7 mouse cellular contexts compared by ENCODE assay signal in the genomic region with DNA sequence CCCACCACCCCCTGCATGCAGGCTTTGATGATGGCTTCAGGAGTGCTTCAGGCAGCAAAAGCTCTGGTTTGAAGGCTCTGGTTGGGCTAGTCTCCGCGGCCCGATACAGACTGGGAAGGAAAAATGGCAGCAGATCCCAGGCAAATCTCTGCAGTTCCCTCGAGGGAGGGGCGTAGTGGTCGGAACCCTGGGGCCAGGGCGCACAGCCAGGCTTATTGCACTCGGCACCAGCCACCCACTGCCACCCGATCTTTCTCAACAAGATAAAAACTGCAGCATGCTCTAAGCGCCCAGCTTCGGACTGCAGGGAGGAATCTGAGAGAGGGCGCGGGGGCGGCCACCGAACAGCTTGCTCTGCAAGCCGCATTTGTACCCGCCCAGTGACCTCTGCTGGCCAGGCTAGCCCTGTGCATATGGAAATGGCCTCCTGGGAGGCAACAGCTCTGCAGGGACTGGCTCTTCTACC. TPM values are rescaled to one million over a fixed set of nuclear protein-coding genes. Genes with fewer than 3 reads are reported as not detected.
DNase-seq lines count a peak whose midpoint lies in the region; ATAC-seq and TF ChIP-seq lines count a peak whose summit lies in the region.

No protein-coding gene starts in this region.

- no peak for ATAC-seq in embryonic facial prominence, embryonic 12.5 days (ENCODE audit: insufficient number of reproducible peaks, insufficient read depth, low FRiP score, low TSS enrichment)
- no peak for ATAC-seq in heart, embryonic 15.5 days (replicated peaks; ENCODE audit: insufficient number of reproducible peaks, insufficient read depth, low FRiP score, low read depth)
- ATAC-seq in midbrain, embryonic 14.5 days (ENCODE audit: low FRiP score, low TSS enrichment): peak; percentile 62

- H3K4me2 ChIP-seq in CH12.LX (ENCODE audit: insufficient read depth, low read depth, poor library complexity, severe bottlenecking): 0 out of 2 replicates have a peak overlapping the region, but pooled peaks have one; percentile 0
- peak overlapping the region; percentile 35 for H3K4me2 ChIP-seq in embryonic facial prominence, embryonic 12.5 days (replicated peaks)
- peak overlapping the region; percentile 65 for H3K4me2 ChIP-seq in heart, embryonic 15.5 days
- peak overlapping the region; percentile 54 for H3K4me2 ChIP-seq in midbrain, embryonic 14.5 days (ENCODE audit: low read length)

- TF ChIP-seq CTCF in CH12.LX (conservative IDR thresholded peaks at IDR 0.05 in 1 of 2, IDR thresholded peaks at IDR 0.05 in 1 of 2; ENCODE audit: low read depth in 2 of 2, low read length in 2 of 2): peak in 1 of 2 experiments; percentile 62; a peak in 2 of 4 replicates

- TF ChIP-seq EP300 in CH12.LX (IDR thresholded peaks at IDR 0.05; ENCODE audit: low read length): no peak

- H3K9me3 ChIP-seq in CH12.LX (replicated peaks; ENCODE audit: low read length) (no peaks in the 10 kb centered on the region), ES-E14 (ENCODE audit: control insufficient read depth, insufficient read depth, low read depth, low read length) (no peaks in the 10 kb centered on the region)
- no peaks in the 10 kb centered on the region for H3K9me3 ChIP-seq in embryonic facial prominence, embryonic 12.5 days
- no peaks in the 10 kb centered on the region for H3K9me3 ChIP-seq in heart, embryonic 15.5 days (replicated peaks)
- H3K9me3 ChIP-seq in midbrain, embryonic 14.5 days (ENCODE audit: control insufficient read depth, low read length): no peaks in the 10 kb centered on the region

- WGBS in embryonic facial prominence, embryonic 12.5 days: 2% methylated on average over 17 of the region's 17 CpGs
- WGBS in heart, embryonic 15.5 days: 2% methylated on average over 17 of the region's 17 CpGs
- under 1% methylated on average over 17 of the region's 17 CpGs for WGBS in midbrain, embryonic 14.5 days

- dilution Hi-C loops in CH12.LX (cut with MboI; ENCODE audit: extremely low pct_ligation_motif_present, extremely low pct_unique_long_range_greater_than_20kb, low sequenced_read_pairs): no loop called here

- no peak for DNase-seq in CH12.LX (ENCODE audit: extremely low read depth)
- no peak for DNase-seq in ES-E14 (ENCODE audit: low read depth, low spot score)
- peak; percentile 48 to 65 for DNase-seq in left cerebral cortex, adult 18-20 months (ENCODE audit: low spot score in 2 of 2)
- peak; percentile 63 for DNase-seq in midbrain, embryonic 14.5 days
- peak; percentile 25 for DNase-seq in thymus, postnatal 25 days

- TF ChIP-seq POLR2A in CH12.LX (IDR thresholded peaks at IDR 0.05; ENCODE audit: low read depth, low read length): no peak

- H3K9ac ChIP-seq in CH12.LX (ENCODE audit: insufficient read depth, low read depth): no peak overlapping the region
- H3K9ac ChIP-seq in ES-E14 (ENCODE audit: insufficient read depth, low read depth, low read length, poor library complexity, severe bottlenecking): no peak overlapping the region
- no peak overlapping the region for H3K9ac ChIP-seq in embryonic facial prominence, embryonic 12.5 days
- H3K9ac ChIP-seq in heart, embryonic 15.5 days: no peak overlapping the region
- peak overlapping the region; percentile 45; the same call in 1 of the 2 replicates for H3K9ac ChIP-seq in midbrain, embryonic 14.5 days (replicated peaks; ENCODE audit: low read length)

- H3K27ac ChIP-seq in CH12.LX (ENCODE audit: insufficient read depth, low read depth) (no peak overlapping the region), ES-E14 (ENCODE audit: insufficient read depth, low read depth, low read length, poor library complexity, severe bottlenecking) (no peak overlapping the region)
- no peak overlapping the region for H3K27ac ChIP-seq in embryonic facial prominence, embryonic 12.5 days
- H3K27ac ChIP-seq in heart, embryonic 15.5 days: no peak overlapping the region
- no peak overlapping the region for H3K27ac ChIP-seq in midbrain, embryonic 14.5 days (replicated peaks; ENCODE audit: low read depth, low read length)

- H3K4me3 ChIP-seq in CH12.LX (replicated peaks in 1 of 3; ENCODE audit: low read depth in 2 of 3, low read length in 2 of 3, poor library complexity in 1 of 3) (no peak overlapping the region), ES-E14 (ENCODE audit: insufficient read depth in 1 of 2, low read depth in 1 of 2, low read length in 2 of 2, poor library complexity in 1 of 2, severe bottlenecking in 1 of 2) (peak overlapping the region; percentile 13 to 20; a peak in 2 of 4 replicates)
- peak overlapping the region; percentile 11; the same call in 1 of the 2 replicates for H3K4me3 ChIP-seq in embryonic facial prominence, embryonic 12.5 days
- peak overlapping the region; percentile 38 for H3K4me3 ChIP-seq in heart, embryonic 15.5 days
- peak overlapping the region; percentile 24 for H3K4me3 ChIP-seq in midbrain, embryonic 14.5 days (replicated peaks; ENCODE audit: low read depth, low read length)

- H3K36me3 ChIP-seq in CH12.LX (replicated peaks in 1 of 2; ENCODE audit: control insufficient read depth in 1 of 2, insufficient read depth in 1 of 2, low read length in 1 of 2): no peaks in the 10 kb centered on the region
- H3K36me3 ChIP-seq in ES-E14 (ENCODE audit: control insufficient read depth, insufficient read depth, low read length, poor library complexity, severe bottlenecking): no peaks in the 10 kb centered on the region
- H3K36me3 ChIP-seq in embryonic facial prominence, embryonic 12.5 days: no peaks in the 10 kb centered on the region
- H3K36me3 ChIP-seq in heart, embryonic 15.5 days: no peaks in the 10 kb centered on the region
- no peaks in the 10 kb centered on the region for H3K36me3 ChIP-seq in midbrain, embryonic 14.5 days (ENCODE audit: control insufficient read depth, insufficient read depth, low read length)

- no peaks in the 10 kb centered on the region for H3K79me2 ChIP-seq in CH12.LX (replicated peaks; ENCODE audit: control insufficient read depth, extremely low read depth, insufficient read depth, poor library complexity, severe bottlenecking)

- peaks cover 26% of the 10 kb centered on the region for H3K27me3 ChIP-seq in CH12.LX (replicated peaks)
- peaks cover 21% of the 10 kb centered on the region; the same call in 1 of the 2 replicates for H3K27me3 ChIP-seq in embryonic facial prominence, embryonic 12.5 days
- H3K27me3 ChIP-seq in heart, embryonic 15.5 days: peaks cover 27% of the 10 kb centered on the region
- H3K27me3 ChIP-seq in midbrain, embryonic 14.5 days (ENCODE audit: control insufficient read depth, insufficient read depth, low read length): no peaks in the 10 kb centered on the region

- peaks cover 0 to 4% of the 10 kb centered on the region in 2 experiments; a peak in 1 of 4 replicates for H3K4me1 ChIP-seq in CH12.LX (ENCODE audit: control insufficient read depth in 1 of 2, insufficient read depth in 2 of 2)
- peaks cover 0 to 5% of the 10 kb centered on the region in 2 experiments; a peak in 1 of 4 replicates for H3K4me1 ChIP-seq in ES-E14 (ENCODE audit: control insufficient read depth in 2 of 2, insufficient read depth in 2 of 2, low read length in 2 of 2, poor library complexity in 1 of 2)
- no peaks in the 10 kb centered on the region for H3K4me1 ChIP-seq in embryonic facial prominence, embryonic 12.5 days
- H3K4me1 ChIP-seq in heart, embryonic 15.5 days (replicated peaks): peaks cover 8% of the 10 kb centered on the region; the same call in 1 of the 2 replicates
- H3K4me1 ChIP-seq in midbrain, embryonic 14.5 days (ENCODE audit: control insufficient read depth, insufficient read depth, low read length): peaks cover 5% of the 10 kb centered on the region; the same call in 1 of the 2 replicates

- in situ Hi-C loops in CH12.LX (cut with MboI; ENCODE audit: low pct_ligation_motif_present, low pct_unique_long_range_greater_than_20kb, low sequenced_read_pairs): no loop called here
- in situ Hi-C loops in ES-E14 (cut with MboI; ENCODE audit: low sequenced_read_pairs in 2 of 2, unreplicated experiment in 2 of 2): no loop called here

- peak; percentile 37 for TF ChIP-seq RAD21 in CH12.LX (IDR thresholded peaks at IDR 0.05; ENCODE audit: low read depth, low read length)

TF ChIP-seq in CH12.LX, 34 proteins besides CTCF, POLR2A, EP300 and RAD21:
- TF ChIP-seq ZC3H11A (IDR thresholded peaks at IDR 0.05; ENCODE audit: low read depth, low read length) (no peak), IRF4 (IDR thresholded peaks at IDR 0.05; ENCODE audit: low read depth, low read length) (no peak), E2F4 (IDR thresholded peaks at IDR 0.05; ENCODE audit: insufficient replicate concordance, low read depth, low read length) (no peak), ZMIZ1 (IDR thresholded peaks at IDR 0.05; ENCODE audit: low read depth, low read length) (no peak), SMC3 (IDR thresholded peaks at IDR 0.05; ENCODE audit: low read depth, low read length) (peak; percentile 47), MXI1 (IDR thresholded peaks at IDR 0.05; ENCODE audit: low read depth, low read length) (no peak)

TF ChIP-seq in ES-E14, 5 proteins besides CTCF, POLR2A, EP300 and RAD21:
- TF ChIP-seq HCFC1 (IDR thresholded peaks at IDR 0.05; ENCODE audit: borderline replicate concordance, insufficient read depth, low read length): no peak
- TF ChIP-seq MAFK (IDR thresholded peaks at IDR 0.05; ENCODE audit: insufficient read depth, low read depth, low read length): no peak
- no peak for TF ChIP-seq ZC3H11A (IDR thresholded peaks at IDR 0.05; ENCODE audit: borderline replicate concordance, low read depth, low read length)
- no peak for TF ChIP-seq CHD2 (IDR thresholded peaks at IDR 0.05; ENCODE audit: low read depth, low read length)
- no peak for TF ChIP-seq ZNF384 (IDR thresholded peaks at IDR 0.05; ENCODE audit: low read depth, low read length)

RNA-seq across cellular contexts. Expression of gene Kcna10, which starts 23.0 kb away (rescaled TPM):
- total RNA-seq in CH12.LX (2012; rRNA removed): not detected in 2 replicates
- not detected in 2 replicates for total RNA-seq in CH12.LX (2014; rRNA removed)
- polyA plus RNA-seq in CH12.LX (2012; ENCODE audit: insufficient read length, low read depth): not detected in 2 replicates
- total RNA-seq in ES-E14 (2012; rRNA removed): not detected in 2 replicates
- polyA plus RNA-seq in embryonic facial prominence, embryonic 12.5 days (2016; fragmentation: Nextera tagmentation; extraction: Ambion mirVana): not detected in 2 replicates
- not detected in 2 replicates for polyA plus RNA-seq in heart, embryonic 15.5 days (2015; fragmentation: Nextera tagmentation; extraction: Ambion mirVana)
- total RNA-seq in left cerebral cortex, adult 18-20 months (2021): not detected
- polyA plus RNA-seq in midbrain, embryonic 14.5 days (2014; fragmentation: Nextera tagmentation; extraction: Ambion mirVana): not detected in 2 replicates

RNA-seq across cellular contexts. Expression of gene Kcna2, which starts 58.9 kb away (rescaled TPM):
- total RNA-seq in CH12.LX (2012; rRNA removed) (not detected in 2 replicates), CH12.LX (2014; rRNA removed) (not detected in 2 replicates), ES-E14 (2012; rRNA removed) (under 0.01 TPM in 1 of 2 replicates, not detected in the other)
- not detected in 2 replicates for polyA plus RNA-seq in CH12.LX (2012; ENCODE audit: insufficient read length, low read depth)
- polyA plus RNA-seq in embryonic facial prominence, embryonic 12.5 days (2016; fragmentation: Nextera tagmentation; extraction: Ambion mirVana): 0.10 and 0.13 TPM in 2 replicates
- polyA plus RNA-seq in heart, embryonic 15.5 days (2015; fragmentation: Nextera tagmentation; extraction: Ambion mirVana): 0.05 and 0.13 TPM in 2 replicates
- total RNA-seq in left cerebral cortex, adult 18-20 months (2021): 100 to 1,000 TPM; 133 to 160 TPM
- polyA plus RNA-seq in midbrain, embryonic 14.5 days (2014; fragmentation: Nextera tagmentation; extraction: Ambion mirVana): 1.5 and 2.0 TPM in 2 replicates

Comparison
In these comparisons a context has a peak if more than half of its experiments do, and no peak if none do; other contexts are left out.
1. DNase-seq: peak in left cerebral cortex, adult 18-20 months (2 of 2), midbrain, embryonic 14.5 days (single experiment) and thymus, postnatal 25 days (single experiment); none in CH12.LX (single experiment) and ES-E14 (single experiment).
2. H3K4me2 ChIP-seq: peak in every context shown above with its lines; median percentile 65 in heart, embryonic 15.5 days; 54 in midbrain, embryonic 14.5 days; 35 in embryonic facial prominence, embryonic 12.5 days; 0 in CH12.LX.
3. H3K4me3 ChIP-seq: peak in ES-E14 (2 of 2), embryonic facial prominence, embryonic 12.5 days (single experiment), heart, embryonic 15.5 days (single experiment) and midbrain, embryonic 14.5 days (single experiment); none in CH12.LX (0 of 3).